Mouse (Mus musculus) CH12.LX (cell line): ENCODE data around the gene Tmem184a. TPM values are rescaled to one million over a fixed set of nuclear protein-coding genes. Genes with fewer than 3 reads are reported as not detected.

Source experiments
- DNase-seq: peaks from one replicate; pipeline ENCODE4 v3.0.0-alpha.2; 2013; ENCODE audit errors: extremely low read depth
- H3K27ac ChIP-seq: 2 replicates; pipeline ENCODE4 v1.5.1; 2012; ENCODE audit warnings: low read depth, mild to moderate bottlenecking, control low read depth, moderate library complexity; ENCODE audit not compliant: insufficient read depth
- H3K27me3 ChIP-seq: replicated peaks from 2 replicates; pipeline ENCODE3; 2012; ENCODE audit warnings: inconsistent platforms
- H3K36me3 ChIP-seq, 2 experiments: replicated peaks in 1 of 2; 2 replicates each; pipeline versions ENCODE3 to v1.6.1; 2012; ENCODE audit warnings: inconsistent platforms in 1 of 2, low read length in 1 of 2, mild to moderate bottlenecking in 1 of 2, mixed read lengths in 1 of 2, moderate library complexity in 1 of 2; ENCODE audit not compliant: control insufficient read depth in 1 of 2, insufficient read depth in 1 of 2
- H3K4me1 ChIP-seq, 2 experiments: 2 replicates each; pipeline ENCODE4 v1.6.1; 2012; ENCODE audit warnings: inconsistent platforms in 1 of 2, moderate library complexity in 1 of 2; ENCODE audit not compliant: insufficient read depth in 2 of 2, control insufficient read depth in 1 of 2
- H3K4me2 ChIP-seq: 2 replicates; pipeline ENCODE4 v1.6.1; 2012; ENCODE audit warnings: low read depth, mild to moderate bottlenecking, control low read depth; ENCODE audit not compliant: poor library complexity, insufficient read depth, severe bottlenecking
- H3K4me3 ChIP-seq, 3 experiments: fragments of 150-350 bp in 1 of 3; sonication (generic) in 1 of 3; replicated peaks in 1 of 3; 2 replicates each; pipeline versions ENCODE3 to v1.5.1; 2011 to 2012; ENCODE audit warnings: low read depth in 2 of 3, low read length in 2 of 3, mild to moderate bottlenecking in 2 of 3, moderate library complexity in 2 of 3, control low read depth in 1 of 3, improper control_type of control experiment in 1 of 3, inconsistent platforms in 1 of 3, mixed read lengths in 1 of 3; ENCODE audit not compliant: poor library complexity in 1 of 3
- H3K79me2 ChIP-seq: replicated peaks from 2 replicates; pipeline ENCODE4 v1.6.1; 2012; ENCODE audit warnings: mild to moderate bottlenecking, moderate library complexity; ENCODE audit not compliant: control insufficient read depth, poor library complexity, insufficient read depth, severe bottlenecking; ENCODE audit errors: extremely low read depth
- H3K9ac ChIP-seq: 2 replicates; pipeline ENCODE4 v1.6.1; 2012; ENCODE audit warnings: low read depth, mild to moderate bottlenecking, control low read depth, moderate library complexity; ENCODE audit not compliant: insufficient read depth
- H3K9me3 ChIP-seq: replicated peaks from 2 replicates; pipeline ENCODE3; 2012; ENCODE audit warnings: low read length, inconsistent platforms, mixed read lengths
- BHLHE40 ChIP-seq: IDR thresholded peaks from 2 replicates; pipeline ENCODE4 v1.6.1; 2011; ENCODE audit warnings: mild to moderate bottlenecking, low read depth, low read length, improper control_type of control experiment
- CHD1 ChIP-seq: IDR thresholded peaks from 2 replicates; pipeline ENCODE4 v1.6.1; 2012; ENCODE audit warnings: low read depth, low read length, improper control_type of control experiment, inconsistent platforms
- ELF1 ChIP-seq: IDR thresholded peaks from 2 replicates; pipeline ENCODE4 v1.6.1; 2014; ENCODE audit warnings: low read depth, mild to moderate bottlenecking, inconsistent platforms, low read length, improper control_type of control experiment
- EP300 ChIP-seq: IDR thresholded peaks from 2 replicates; pipeline ENCODE4 v1.6.1; 2011; ENCODE audit warnings: low read length, improper control_type of control experiment
- ETS1 ChIP-seq: conservative IDR thresholded peaks from 2 replicates; pipeline ENCODE4 v1.6.1; 2012; ENCODE audit warnings: low read depth, mild to moderate bottlenecking, inconsistent platforms, low read length, improper control_type of control experiment, moderate library complexity
- HCFC1 ChIP-seq: IDR thresholded peaks from 2 replicates; pipeline ENCODE4 v1.6.1; 2012; ENCODE audit warnings: low read depth, mild to moderate bottlenecking, inconsistent platforms, low read length, improper control_type of control experiment
- IRF4 ChIP-seq: IDR thresholded peaks from 2 replicates; pipeline ENCODE4 v1.6.1; 2014; ENCODE audit warnings: low read depth, mild to moderate bottlenecking, inconsistent platforms, low read length, improper control_type of control experiment
- JUN ChIP-seq: IDR thresholded peaks from 2 replicates; pipeline ENCODE4 v1.6.1; 2011; ENCODE audit warnings: low read depth, mild to moderate bottlenecking, low read length, improper control_type of control experiment, moderate library complexity; ENCODE audit not compliant: insufficient read depth
- JUND ChIP-seq: conservative IDR thresholded peaks from 2 replicates; pipeline ENCODE4 v1.6.1; 2011; ENCODE audit warnings: low read depth, low read length, improper control_type of control experiment
- KAT2A ChIP-seq: IDR thresholded peaks from 2 replicates; pipeline ENCODE4 v1.6.1; 2012; ENCODE audit warnings: low read length, improper control_type of control experiment, inconsistent platforms; ENCODE audit not compliant: insufficient replicate concordance
- MAFK ChIP-seq: IDR thresholded peaks from 2 replicates; pipeline ENCODE4 v1.6.1; 2011; ENCODE audit warnings: low read length, improper control_type of control experiment; ENCODE audit not compliant: insufficient replicate concordance
- MAX ChIP-seq: IDR thresholded peaks from 2 replicates; pipeline ENCODE4 v1.6.1; 2011; ENCODE audit warnings: low read length, improper control_type of control experiment
- MAZ ChIP-seq: IDR thresholded peaks from 2 replicates; pipeline ENCODE4 v1.6.1; 2012; ENCODE audit warnings: low read depth, mild to moderate bottlenecking, inconsistent platforms, low read length, improper control_type of control experiment, moderate library complexity
- MEF2A ChIP-seq: IDR thresholded peaks from 2 replicates; pipeline ENCODE4 v1.6.1; 2014; ENCODE audit warnings: low read depth, mild to moderate bottlenecking, inconsistent platforms, low read length, improper control_type of control experiment, borderline replicate concordance
- MXI1 ChIP-seq: IDR thresholded peaks from 2 replicates; pipeline ENCODE4 v1.6.1; 2011; ENCODE audit warnings: mild to moderate bottlenecking, low read depth, low read length, improper control_type of control experiment
- NELFE ChIP-seq: IDR thresholded peaks from 2 replicates; pipeline ENCODE4 v1.6.1; 2011; ENCODE audit warnings: low read depth, low read length, improper control_type of control experiment
- PAX5 ChIP-seq: IDR thresholded peaks from 2 replicates; pipeline ENCODE4 v1.6.1; 2012; ENCODE audit warnings: low read length, inconsistent platforms, mixed read lengths
- POLR2A ChIP-seq: IDR thresholded peaks from 2 replicates; pipeline ENCODE4 v1.6.1; 2011; ENCODE audit warnings: low read depth, mild to moderate bottlenecking, improper control_type of control experiment, low read length
- RCOR1 ChIP-seq: conservative IDR thresholded peaks from 2 replicates; pipeline ENCODE4 v1.6.1; 2012; ENCODE audit warnings: low read depth, mild to moderate bottlenecking, inconsistent platforms, low read length, improper control_type of control experiment
- TBP ChIP-seq: conservative IDR thresholded peaks from 2 replicates; pipeline ENCODE4 v1.6.1; 2011; ENCODE audit warnings: low read depth, low read length, improper control_type of control experiment
- UBTF ChIP-seq: IDR thresholded peaks from 2 replicates; pipeline ENCODE4 v1.6.1; 2012; ENCODE audit warnings: low read depth, mild to moderate bottlenecking, inconsistent platforms, low read length, improper control_type of control experiment, moderate library complexity
- USF1 ChIP-seq: IDR thresholded peaks from 2 replicates; pipeline ENCODE4 v1.6.1; 2014; ENCODE audit warnings: low read depth, mild to moderate bottlenecking, inconsistent platforms, low read length, improper control_type of control experiment
- ZC3H11A ChIP-seq: IDR thresholded peaks from 2 replicates; pipeline ENCODE4 v1.6.1; 2012; ENCODE audit warnings: low read depth, mild to moderate bottlenecking, inconsistent platforms, low read length, improper control_type of control experiment
- ZMIZ1 ChIP-seq: IDR thresholded peaks from 2 replicates; pipeline ENCODE4 v1.6.1; 2012; ENCODE audit warnings: low read depth, mild to moderate bottlenecking, inconsistent platforms, low read length, improper control_type of control experiment
- dilution Hi-C: fragments of 300-500 bp; cut with MboI; formaldehyde crosslinking; loops from 2 replicates; pipeline ENCODE4 v1.14.3; 2020; ENCODE audit warnings: low sequenced_read_pairs; ENCODE audit not compliant: extremely low pct_unique_long_range_greater_than_20kb, extremely low pct_ligation_motif_present
- in situ Hi-C: fragments of 300-500 bp; cut with MboI; formaldehyde crosslinking; loops from 3 replicates; pipeline ENCODE4 v1.14.3; 2019; ENCODE audit warnings: low sequenced_read_pairs, low pct_ligation_motif_present, low pct_unique_long_range_greater_than_20kb, mixed read lengths
- polyA plus RNA-seq: library from polyadenylated mRNA; unstranded; fragments of >175 nt; gene quantifications from 2 replicates; pipeline ENCODE4 v1.2.1, GENCODE M21; 2012; ENCODE audit warnings: low read depth; ENCODE audit not compliant: insufficient read length
- total RNA-seq, 2 experiments: library from RNA; depleted of rRNA; stranded (reverse); fragments of 300-350 nt in 1 of 2; fragments of >200 nt in 1 of 2; gene quantifications; 2 replicates each; pipeline ENCODE4 v1.2.3; 2012 to 2014

Tmem184a gene
- total and polyA plus RNA-seq, 3 experiments: 0.16 to 0.20 TPM; not detected in 1

DNA sequence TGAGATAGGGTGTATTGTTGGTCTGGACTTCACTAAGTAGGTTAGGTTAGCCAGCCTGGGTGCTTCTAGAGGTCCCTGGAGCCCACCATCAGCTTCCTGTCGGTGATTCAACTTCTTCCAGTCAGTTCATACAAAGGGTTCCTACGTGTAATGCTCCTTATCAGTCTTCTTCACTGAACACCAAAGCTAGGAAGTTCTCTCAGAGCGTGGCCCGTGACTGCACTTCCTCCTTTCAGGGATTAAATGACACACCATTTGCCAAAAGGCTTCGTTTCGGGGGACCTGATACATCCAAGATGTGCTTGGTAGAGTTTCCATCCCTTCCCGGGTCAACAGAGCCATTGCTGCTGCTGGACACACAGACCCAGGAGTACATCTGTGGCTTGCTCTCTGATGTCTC, 12.4 kb upstream of the Tmem184a start:
- peaks cover 8% of the 10 kb centered on the region for H3K27me3 ChIP-seq
- no peak overlapping the region for H3K4me3 ChIP-seq
- H3K27ac ChIP-seq: no peak overlapping the region
- dilution Hi-C loops (no loop called here), in situ Hi-C loops (loop anchor here (5.0 to 25.0 kb wide), 3 partner anchors 135 to 583 kb away; partner anchors contain the start of gene Eif3b)
- no peaks in the 10 kb centered on the region for H3K79me2 ChIP-seq
- no peak overlapping the region for H3K4me2 ChIP-seq
- H3K9ac ChIP-seq: no peak overlapping the region
- peaks cover 2% of the 10 kb centered on the region for H3K9me3 ChIP-seq
- H3K36me3 ChIP-seq: no peaks in the 10 kb centered on the region
- TF ChIP-seq IRF4 (0 out of 2 replicates have a peak, but pooled peaks have one; percentile 16), EP300 (no peak), NELFE (no peak), BHLHE40 (peak; percentile 59)
- peak; percentile 28 for DNase-seq
- H3K4me1 ChIP-seq: peaks cover 3 to 22% of the 10 kb centered on the region in 2 experiments; a peak in 3 of 4 replicates

- Histone ChIP-seq H3K4me3 (peak overlapping the region in 2 of 3 experiments; percentile 31 to 49), H3K4me2 (no peak overlapping the region), H3K36me3 (peaks cover 0 to under 1% of the 10 kb centered on the region in 2 experiments), H3K79me2 (peaks cover 9% of the 10 kb centered on the region), H3K9me3 (peaks cover 2% of the 10 kb centered on the region), H3K4me1 (peaks cover 3 to 25% of the 10 kb centered on the region in 2 experiments; a peak in 3 of 4 replicates), H3K9ac (no peak overlapping the region), H3K27ac (no peak overlapping the region), H3K27me3 (peaks cover 6% of the 10 kb centered on the region)
- TF ChIP-seq CHD1: no peak
- TF ChIP-seq MAX: no peak
- TF ChIP-seq KAT2A: no peak
- TF ChIP-seq HCFC1: peak; percentile 40
- TF ChIP-seq POLR2A: peak; percentile 63
- peak; percentile 83 for TF ChIP-seq TBP
- no peak for TF ChIP-seq USF1
- no peak for TF ChIP-seq MEF2A
- TF ChIP-seq EP300: no peak
- no peak for TF ChIP-seq UBTF
- TF ChIP-seq MAFK: no peak
- no peak for TF ChIP-seq NELFE
- TF ChIP-seq JUND: no peak
- TF ChIP-seq PAX5: no peak
- TF ChIP-seq RCOR1: no peak
- TF ChIP-seq MAZ: no peak
- no peak for TF ChIP-seq JUN
- 0 out of 2 replicates have a peak, but pooled peaks have one; percentile 26 for TF ChIP-seq ELF1
- TF ChIP-seq ZC3H11A: no peak
- TF ChIP-seq MXI1: no peak
- no peak for TF ChIP-seq ETS1
- TF ChIP-seq BHLHE40: no peak
- no peak for TF ChIP-seq ZMIZ1
- peak; percentile 82 for DNase-seq
- dilution Hi-C loops (no loop called here), in situ Hi-C loops (loop anchor here (5.0 to 25.0 kb wide), 3 partner anchors 137 to 584 kb away; partner anchors contain the start of gene Eif3b)
These were observed 11.0 kb upstream of the Tmem184a start for GRCm38 (mm10) chr5:139830734-139831133.
